14 mouse cellular contexts compared by ENCODE assay signal in genomic region chr16:95869501-95869900, GRCm38 (mm10).
A peak's percentile ranks its signal among the peaks of the same experiment; 100 is the strongest.
DNase-seq lines count a peak whose midpoint lies in the region; ATAC-seq and TF ChIP-seq lines count a peak whose summit lies in the region.
"Had no signal": no experiment of that assay in that cellular context is flagged by ENCODE, and none has a peak within 500 bp of the region (broad histone marks: within the 10 kb centered on the region; RNA-seq: fewer than 3 reads in every experiment).

No protein-coding gene starts in this region.

- 50% methylated on average over 5 of the region's 5 CpGs for WGBS in lung, postnatal 0 days
- 76% methylated on average over 5 of the region's 5 CpGs for WGBS in forebrain, embryonic 13.5 days

- peak; percentile 14; the same call in 1 of the 2 replicates for ATAC-seq in lung, postnatal 0 days
- no peak for ATAC-seq in forebrain, embryonic 13.5 days

- no peak for TF ChIP-seq EP300 in lung, postnatal 0 days (IDR thresholded peaks at IDR 0.05)

- no peak overlapping the region for H3K4me3 ChIP-seq in gastrocnemius, adult 2 months
- H3K4me3 ChIP-seq in lung, postnatal 0 days (ENCODE audit: low read depth, low read length): no peak overlapping the region
- H3K4me3 ChIP-seq in megakaryocyte, embryonic 14.5 days (replicated peaks): peak overlapping the region; percentile 21
- no peak overlapping the region for H3K4me3 ChIP-seq in forebrain, embryonic 13.5 days
- H3K4me3 ChIP-seq: hindbrain, embryonic 15.5 days; kidney, embryonic 15.5 days; left cerebral cortex, adult 2 months had no signal

- H3K36me3 ChIP-seq in lung, postnatal 0 days (ENCODE audit: insufficient read depth, low read length): no peaks in the 10 kb centered on the region
- no peaks in the 10 kb centered on the region for H3K36me3 ChIP-seq in megakaryocyte, embryonic 14.5 days (replicated peaks; ENCODE audit: low read length)
- H3K36me3 ChIP-seq in forebrain, embryonic 13.5 days (ENCODE audit: poor library complexity, severe bottlenecking): no peaks in the 10 kb centered on the region
- H3K36me3 ChIP-seq: hindbrain, embryonic 15.5 days; kidney, embryonic 15.5 days had no signal

- no peak overlapping the region for H3K9ac ChIP-seq in lung, postnatal 0 days (replicated peaks; ENCODE audit: low read depth)
- no peak overlapping the region for H3K9ac ChIP-seq in forebrain, embryonic 13.5 days
- H3K9ac ChIP-seq: hindbrain, embryonic 15.5 days; kidney, embryonic 15.5 days had no signal

- no peaks in the 10 kb centered on the region for H3K27me3 ChIP-seq in lung, postnatal 0 days (replicated peaks; ENCODE audit: insufficient read depth, low read length)
- H3K27me3 ChIP-seq in megakaryocyte, embryonic 14.5 days (replicated peaks): peaks cover 67% of the 10 kb centered on the region
- no peaks in the 10 kb centered on the region for H3K27me3 ChIP-seq in forebrain, embryonic 13.5 days
- H3K27me3 ChIP-seq: hindbrain, embryonic 15.5 days; kidney, embryonic 15.5 days had no signal

- peak overlapping the region; percentile 54; the same call in 1 of the 2 replicates for H3K27ac ChIP-seq in gastrocnemius, adult 2 months
- no peak overlapping the region for H3K27ac ChIP-seq in lung, postnatal 0 days (ENCODE audit: low read length)
- H3K27ac ChIP-seq in forebrain, embryonic 13.5 days: no peak overlapping the region
- H3K27ac ChIP-seq: hindbrain, embryonic 15.5 days; kidney, embryonic 15.5 days; left cerebral cortex, adult 2 months had no signal

- H3K9me3 ChIP-seq in lung, postnatal 0 days (ENCODE audit: low read length): no peaks in the 10 kb centered on the region
- no peaks in the 10 kb centered on the region for H3K9me3 ChIP-seq in megakaryocyte, embryonic 14.5 days
- no peaks in the 10 kb centered on the region; the same call in 1 of the 2 replicates for H3K9me3 ChIP-seq in forebrain, embryonic 13.5 days (replicated peaks)
- H3K9me3 ChIP-seq: hindbrain, embryonic 15.5 days; kidney, embryonic 15.5 days had no signal

- H3K4me1 ChIP-seq in lung, postnatal 0 days (ENCODE audit: insufficient read depth, low read depth, low read length): no peaks in the 10 kb centered on the region
- peaks cover 41% of the 10 kb centered on the region for H3K4me1 ChIP-seq in megakaryocyte, embryonic 14.5 days
- no peaks in the 10 kb centered on the region for H3K4me1 ChIP-seq in forebrain, embryonic 13.5 days
- H3K4me1 ChIP-seq: hindbrain, embryonic 15.5 days; kidney, embryonic 15.5 days had no signal

- no peak overlapping the region for H3K4me2 ChIP-seq in lung, postnatal 0 days (replicated peaks; ENCODE audit: low read depth, low read length)
- no peak overlapping the region for H3K4me2 ChIP-seq in forebrain, embryonic 13.5 days
- H3K4me2 ChIP-seq: hindbrain, embryonic 15.5 days; kidney, embryonic 15.5 days had no signal

- TF ChIP-seq CTCF in gastrocnemius, adult 2 months (IDR thresholded peaks at IDR 0.05): no peak
- no peak for TF ChIP-seq CTCF in lung, postnatal 0 days (IDR thresholded peaks at IDR 0.05)

- DNase-seq in gastrocnemius, adult 2 months: no peak
- DNase-seq in gastrocnemius, postnatal 36 days: no peak
- no peak for DNase-seq in lung, postnatal 0 days (ENCODE audit: low spot score)
- DNase-seq in lung, postnatal 25 days (ENCODE audit: low spot score): no peak
- DNase-seq in frontal cortex, adult 2 months (ENCODE audit: extremely low spot score in 1 of 2, low spot score in 1 of 2): no peak
- DNase-seq in left cerebral cortex, postnatal 25 days (ENCODE audit: low spot score in 2 of 2): no peak
- DNase-seq: adrenal gland, adult 8-10 months; midbrain, embryonic 14.5 days; right cerebral cortex, postnatal 4 days had no signal

- intact Hi-C loops in gastrocnemius, adult 2 months (cut with DNase I): no loop called here
- intact Hi-C loops in gastrocnemius, postnatal 36 days (cut with DNase I): no loop called here
- intact Hi-C loops in left cerebral cortex, postnatal 25 days (cut with DNase I): no loop called here
